Mouse (Mus musculus): ENCODE measurements around the gene Tfip11. TPM values are rescaled to one million over a fixed set of nuclear protein-coding genes. Genes with fewer than 3 reads are reported as not detected.

The Tfip11 gene
- polyA plus RNA-seq, 1 experiment, result 29.8 TPM

DNA sequence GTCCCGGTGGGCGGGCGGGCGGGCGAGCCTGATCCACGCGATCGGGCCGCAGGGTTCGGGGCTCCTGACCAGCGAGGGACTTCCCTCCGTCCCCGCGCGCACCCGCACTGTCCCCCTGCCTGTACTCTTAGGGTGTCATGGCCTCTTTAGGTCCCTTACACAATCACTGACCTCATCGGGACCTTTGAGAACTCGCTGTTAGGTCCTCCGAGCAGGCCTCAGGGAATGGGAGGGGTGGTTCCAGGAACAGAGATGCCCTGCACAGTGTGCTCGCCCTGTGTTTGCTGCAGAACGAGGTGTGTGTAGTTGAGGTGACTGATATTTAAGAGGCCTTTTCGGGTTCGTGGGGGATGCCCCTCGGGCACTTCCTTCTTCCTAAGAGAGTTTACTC lies 17.0 kb downstream of the Tfip11 start:
- TF ChIP-seq CTCF (IDR thresholded peaks at IDR 0.05; ENCODE audit: extremely low read depth, insufficient read depth, insufficient read length, insufficient replicate concordance), result no peak
- TF ChIP-seq POLR2A (IDR thresholded peaks at IDR 0.05; ENCODE audit: low read depth, low read length), result no peak
- Histone ChIP-seq H3K4me3 (ENCODE audit: extremely low read depth, insufficient read depth, insufficient read length) (peak overlapping the region; percentile 77), H3K36me3 (ENCODE audit: control insufficient read depth, insufficient read depth, low read length) (peaks cover 11% of the 10 kb centered on the region), H3K27ac (ENCODE audit: insufficient read depth, low read length) (peak overlapping the region; percentile 45), H3K4me1 (ENCODE audit: control insufficient read depth, insufficient read depth, insufficient read length) (peaks cover 5% of the 10 kb centered on the region; the same call in 1 of the 2 replicates), H3K27me3 (ENCODE audit: control insufficient read depth, insufficient read depth, low read length) (no peaks in the 10 kb centered on the region)
- WGBS, result under 1% methylated on average over 24 of the region's 24 CpGs
- DNase-seq (ENCODE audit: low read depth in 1 of 2, low spot score in 2 of 2), result no peak

DNA sequence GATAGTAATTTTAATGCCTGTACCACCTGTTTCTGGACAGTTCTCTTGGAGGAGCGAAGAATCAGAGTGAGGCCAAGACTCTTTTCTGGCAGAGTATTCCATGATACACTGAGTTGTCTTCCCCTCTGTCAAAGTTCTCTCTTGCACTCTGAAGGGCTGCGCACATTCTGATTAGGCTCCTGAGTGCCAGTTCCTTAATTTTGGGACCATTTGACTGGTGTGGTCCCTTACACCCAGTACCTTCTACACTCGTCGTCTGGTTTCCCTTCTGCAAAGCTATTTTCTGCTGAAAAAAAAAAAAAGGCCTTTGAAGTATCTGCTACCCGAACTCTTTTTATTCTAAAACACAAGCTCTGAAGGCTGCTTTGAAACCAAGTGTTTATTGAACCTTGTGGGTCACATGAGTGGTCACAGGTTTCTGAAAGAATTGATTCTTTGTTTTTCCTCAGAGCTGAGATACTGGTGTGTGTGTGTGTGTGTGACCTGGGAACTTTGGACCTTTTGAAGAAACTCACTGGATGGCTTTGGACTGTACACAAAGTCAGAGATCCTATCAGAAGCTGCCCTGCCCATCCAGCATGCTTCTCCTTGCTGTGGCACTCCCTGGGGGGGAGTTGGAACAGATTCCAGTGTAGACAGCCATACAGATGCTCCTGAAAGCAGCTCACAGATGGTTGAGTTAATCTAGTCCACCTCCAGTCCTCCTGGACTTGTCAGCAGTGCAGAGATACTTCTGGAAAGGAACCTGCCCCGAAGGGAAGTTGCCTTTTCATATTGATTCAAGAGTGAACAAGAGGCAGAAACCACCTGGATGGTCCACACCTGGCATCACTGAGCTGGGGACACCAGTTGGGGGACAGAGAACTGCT lies 18.2 kb downstream of the Tfip11 start:
- H3K4me1 ChIP-seq (ENCODE audit: control insufficient read depth, insufficient read depth, insufficient read length), result peaks cover 5% of the 10 kb centered on the region; the same call in 1 of the 2 replicates
- H3K27me3 ChIP-seq (ENCODE audit: control insufficient read depth, insufficient read depth, low read length), result no peaks in the 10 kb centered on the region
- DNase-seq (ENCODE audit: low read depth in 1 of 2, low spot score in 2 of 2), result no peak
- H3K4me3 ChIP-seq (ENCODE audit: extremely low read depth, insufficient read depth, insufficient read length), result no peak overlapping the region
- TF ChIP-seq CTCF (IDR thresholded peaks at IDR 0.05; ENCODE audit: extremely low read depth, insufficient read depth, insufficient read length, insufficient replicate concordance), result no peak
- no peak for TF ChIP-seq POLR2A (IDR thresholded peaks at IDR 0.05; ENCODE audit: low read depth, low read length)
- H3K36me3 ChIP-seq (ENCODE audit: control insufficient read depth, insufficient read depth, low read length), result peaks cover 8% of the 10 kb centered on the region
- H3K27ac ChIP-seq (ENCODE audit: insufficient read depth, low read length), result no peak overlapping the region
- 60% methylated on average over 6 of the region's 6 CpGs for WGBS

DNA sequence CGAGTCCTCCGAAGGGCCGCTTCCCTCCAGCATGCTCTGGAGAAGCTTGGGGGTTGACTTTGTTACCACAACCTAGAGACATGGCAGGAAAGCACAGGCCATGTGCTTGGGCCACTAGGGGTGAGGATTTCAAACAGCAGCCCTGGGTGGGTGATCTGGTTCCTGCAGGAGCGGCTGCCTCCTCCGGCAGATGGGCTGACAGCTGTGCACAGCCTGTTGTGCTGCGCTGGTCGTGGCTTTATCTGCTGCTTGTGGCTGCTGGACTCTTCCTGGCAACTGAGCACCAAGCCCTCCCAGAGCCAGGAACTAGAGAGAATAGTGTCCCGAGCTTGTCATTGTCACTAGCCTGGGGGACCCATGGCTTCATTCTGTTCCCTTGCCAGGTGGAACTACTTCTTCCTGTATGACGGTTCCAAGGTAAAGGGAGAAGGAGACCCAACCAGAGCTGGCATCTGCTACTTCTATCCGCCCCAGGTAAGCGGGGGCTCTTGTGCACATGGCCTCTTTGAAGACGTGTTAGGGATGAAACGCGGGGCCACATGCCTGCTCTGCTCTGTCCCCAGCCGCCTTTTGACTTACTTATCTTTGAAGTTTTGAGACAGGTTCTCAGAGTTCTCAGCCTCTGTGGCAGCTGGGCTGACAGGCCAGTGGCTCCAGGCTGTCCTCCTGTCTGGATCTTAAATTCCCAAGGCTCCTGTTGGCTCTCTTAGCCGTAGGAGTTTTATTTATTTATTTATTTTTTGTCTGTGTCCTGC lies 20.2 kb downstream of the Tfip11 start:
- no peak overlapping the region for H3K4me3 ChIP-seq (ENCODE audit: extremely low read depth, insufficient read depth, insufficient read length)
- no peak for TF ChIP-seq CTCF (IDR thresholded peaks at IDR 0.05; ENCODE audit: extremely low read depth, insufficient read depth, insufficient read length, insufficient replicate concordance)
- H3K27me3 ChIP-seq (ENCODE audit: control insufficient read depth, insufficient read depth, low read length), result no peaks in the 10 kb centered on the region
- H3K4me1 ChIP-seq (ENCODE audit: control insufficient read depth, insufficient read depth, insufficient read length), result peaks cover 5% of the 10 kb centered on the region; the same call in 1 of the 2 replicates
- no peak overlapping the region for H3K27ac ChIP-seq (ENCODE audit: insufficient read depth, low read length)
- WGBS, result 78% methylated on average over 16 of the region's 16 CpGs
- no peak for DNase-seq (ENCODE audit: low read depth in 1 of 2, low spot score in 2 of 2)
- peaks cover 16% of the 10 kb centered on the region for H3K36me3 ChIP-seq (ENCODE audit: control insufficient read depth, insufficient read depth, low read length)

DNA sequence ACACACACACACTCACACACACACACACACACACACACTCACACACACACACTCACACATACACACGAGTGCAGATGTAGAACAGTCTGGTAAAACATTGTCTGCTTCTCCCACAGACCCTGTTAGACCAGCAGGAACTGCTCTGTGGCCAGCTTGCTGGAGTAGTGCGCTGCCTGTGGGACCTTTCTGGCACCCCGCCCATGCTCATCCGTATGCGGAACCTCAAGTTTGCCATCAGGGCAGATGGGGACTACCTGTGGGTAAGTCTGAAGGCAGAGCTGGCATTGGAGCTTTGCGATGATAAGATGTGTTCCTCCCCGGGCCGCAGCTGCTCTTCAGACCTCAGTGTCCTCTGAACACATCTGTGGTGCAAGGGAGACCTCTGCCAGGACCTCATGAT lies 23.0 kb downstream of the Tfip11 start:
- H3K4me3 ChIP-seq (ENCODE audit: extremely low read depth, insufficient read depth, insufficient read length), result no peak overlapping the region
- 95% methylated on average over 8 of the region's 8 CpGs for WGBS
- no peak overlapping the region for H3K27ac ChIP-seq (ENCODE audit: insufficient read depth, low read length)
- no peaks in the 10 kb centered on the region for H3K27me3 ChIP-seq (ENCODE audit: control insufficient read depth, insufficient read depth, low read length)
- peaks cover 19% of the 10 kb centered on the region for H3K36me3 ChIP-seq (ENCODE audit: control insufficient read depth, insufficient read depth, low read length)
- no peaks in the 10 kb centered on the region for H3K4me1 ChIP-seq (ENCODE audit: control insufficient read depth, insufficient read depth, insufficient read length)
- TF ChIP-seq CTCF (IDR thresholded peaks at IDR 0.05; ENCODE audit: extremely low read depth, insufficient read depth, insufficient read length, insufficient replicate concordance) (no peak), POLR2A (IDR thresholded peaks at IDR 0.05; ENCODE audit: low read depth, low read length) (no peak)
- no peak for DNase-seq (ENCODE audit: low read depth in 1 of 2, low spot score in 2 of 2)

DNA sequence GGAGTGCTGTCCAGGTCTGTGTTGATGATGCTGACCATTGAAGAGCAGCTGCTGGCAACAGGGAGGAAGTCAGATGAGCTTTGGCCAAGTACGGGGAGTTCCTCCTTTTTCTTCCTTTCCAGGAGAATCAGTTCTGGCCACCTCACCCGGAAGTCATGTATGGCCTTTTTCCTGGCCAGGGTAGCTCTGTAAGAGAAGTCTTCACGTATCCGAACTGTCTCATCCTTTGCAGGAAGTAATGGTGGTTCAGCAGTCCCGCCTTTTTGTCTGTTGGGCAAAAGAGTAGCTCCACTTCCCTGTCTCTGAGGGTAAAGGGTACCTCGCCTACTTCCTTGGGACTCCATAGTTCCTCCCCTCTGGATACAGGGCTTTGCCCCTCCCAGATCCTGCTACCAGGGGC lies 29.3 kb downstream of the Tfip11 start:
- Histone ChIP-seq H3K4me1 (ENCODE audit: control insufficient read depth, insufficient read depth, insufficient read length) (no peaks in the 10 kb centered on the region), H3K27ac (ENCODE audit: insufficient read depth, low read length) (no peak overlapping the region), H3K36me3 (ENCODE audit: control insufficient read depth, insufficient read depth, low read length) (peaks cover 7% of the 10 kb centered on the region), H3K4me3 (ENCODE audit: extremely low read depth, insufficient read depth, insufficient read length) (no peak overlapping the region), H3K27me3 (ENCODE audit: control insufficient read depth, insufficient read depth, low read length) (no peaks in the 10 kb centered on the region)
- DNase-seq (ENCODE audit: low read depth in 1 of 2, low spot score in 2 of 2), result no peak
- WGBS, result 71% methylated on average over 6 of the region's 6 CpGs
- TF ChIP-seq CTCF (IDR thresholded peaks at IDR 0.05; ENCODE audit: extremely low read depth, insufficient read depth, insufficient read length, insufficient replicate concordance) (no peak), POLR2A (IDR thresholded peaks at IDR 0.05; ENCODE audit: low read depth, low read length) (no peak)

DNA sequence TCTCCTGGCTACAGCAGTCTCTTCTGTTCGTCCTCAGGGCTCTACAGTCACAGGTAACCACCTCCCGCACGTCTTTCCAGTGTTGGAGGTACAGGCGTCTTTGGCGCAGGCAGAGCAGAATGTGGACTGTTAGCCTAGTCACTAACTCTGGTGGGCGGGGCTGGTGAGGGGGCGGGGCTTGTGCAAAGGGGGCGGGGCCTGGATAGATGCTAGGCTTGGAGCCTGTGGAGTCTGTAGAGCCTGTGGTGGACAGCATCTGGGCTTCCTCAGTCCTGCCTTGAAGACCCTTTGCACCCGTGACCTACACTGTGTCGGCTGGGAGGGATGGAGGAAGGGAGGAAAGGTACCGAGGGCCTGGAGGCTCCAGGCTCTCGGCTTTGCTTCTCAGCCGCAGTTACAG lies 29.8 kb downstream of the Tfip11 start, which contains the start of gene Gm6583:
Gene Gm6583 (minus strand): TSS at position 124 of the 400 bp plus-strand sequence.
- no peaks in the 10 kb centered on the region for H3K27me3 ChIP-seq (ENCODE audit: control insufficient read depth, insufficient read depth, low read length)
- peaks cover 7% of the 10 kb centered on the region for H3K36me3 ChIP-seq (ENCODE audit: control insufficient read depth, insufficient read depth, low read length)
- WGBS, result 75% methylated on average over 13 of the region's 13 CpGs
- TF ChIP-seq CTCF (IDR thresholded peaks at IDR 0.05; ENCODE audit: extremely low read depth, insufficient read depth, insufficient read length, insufficient replicate concordance) (no peak), POLR2A (IDR thresholded peaks at IDR 0.05; ENCODE audit: low read depth, low read length) (no peak)
- DNase-seq (ENCODE audit: low read depth in 1 of 2, low spot score in 2 of 2), result no peak
- H3K4me1 ChIP-seq (ENCODE audit: control insufficient read depth, insufficient read depth, insufficient read length), result no peaks in the 10 kb centered on the region
- H3K27ac ChIP-seq (ENCODE audit: insufficient read depth, low read length), result no peak within 1 kb of the TSS
- H3K4me3 ChIP-seq (ENCODE audit: extremely low read depth, insufficient read depth, insufficient read length), result no peak within 1 kb of the TSS
